Mouse (Mus musculus): Measurements from ENCODE around the gene Dnaja3. TPM values are rescaled to one million over a fixed set of nuclear protein-coding genes. Genes with fewer than 3 reads are reported as not detected.
"Not testable (repeated sequence)": the region's sequence is repeated elsewhere in the genome, so short reads cannot be mapped to it uniquely, and the experiment has no call there.

Gene Dnaja3
- total RNA-seq, 2 experiments from 2014 or later = 61.5 to 64.2 TPM

DNA sequence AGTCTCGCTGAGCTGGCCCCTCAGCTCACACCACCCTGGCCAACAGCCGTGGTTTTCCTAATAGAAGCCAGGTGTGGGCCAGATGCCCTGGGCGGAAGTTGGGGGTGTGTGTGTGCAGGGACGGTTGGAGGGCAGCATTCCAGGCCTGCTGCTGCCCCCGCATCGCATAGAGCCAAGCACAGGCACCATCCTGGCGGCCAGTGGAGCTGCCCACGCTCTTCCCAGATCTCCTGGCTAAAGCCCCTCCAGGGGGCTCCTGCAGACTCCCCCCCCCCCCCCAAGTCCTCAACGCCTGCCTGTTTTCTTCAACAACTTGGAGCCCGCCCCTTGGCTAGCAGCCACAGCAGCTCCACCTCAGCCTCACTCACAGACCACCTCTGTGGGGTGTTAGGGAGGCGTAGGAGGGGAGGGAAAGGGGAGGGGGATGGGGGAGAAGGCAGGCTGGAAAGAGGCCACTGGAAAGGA, 19.0 kb downstream of the Dnaja3 start:
- DNase-seq (ENCODE audit: low spot score in 2 of 2) = peak; percentile 66 to 73

DNA sequence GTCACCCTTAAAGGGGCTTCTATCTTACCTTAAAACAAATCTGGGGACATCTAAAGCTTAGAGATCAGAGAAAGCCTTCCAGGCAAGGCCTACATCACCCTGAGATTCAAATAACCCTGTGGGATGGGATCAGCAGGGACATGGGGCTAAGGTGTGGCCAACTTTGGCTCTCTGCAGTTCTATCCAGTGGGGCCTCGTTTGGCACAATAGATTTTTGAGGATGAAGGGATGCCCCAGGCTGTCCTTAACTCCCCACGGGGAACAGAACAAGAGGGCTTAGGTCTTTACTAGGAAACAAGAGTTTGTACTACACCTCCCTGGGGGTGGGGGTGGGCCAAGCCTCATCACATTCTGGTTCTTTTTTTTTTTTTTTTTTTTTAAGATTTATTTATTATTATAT, 19.5 kb downstream of the Dnaja3 start:
- DNase-seq (ENCODE audit: low spot score in 2 of 2) = no peak

DNA sequence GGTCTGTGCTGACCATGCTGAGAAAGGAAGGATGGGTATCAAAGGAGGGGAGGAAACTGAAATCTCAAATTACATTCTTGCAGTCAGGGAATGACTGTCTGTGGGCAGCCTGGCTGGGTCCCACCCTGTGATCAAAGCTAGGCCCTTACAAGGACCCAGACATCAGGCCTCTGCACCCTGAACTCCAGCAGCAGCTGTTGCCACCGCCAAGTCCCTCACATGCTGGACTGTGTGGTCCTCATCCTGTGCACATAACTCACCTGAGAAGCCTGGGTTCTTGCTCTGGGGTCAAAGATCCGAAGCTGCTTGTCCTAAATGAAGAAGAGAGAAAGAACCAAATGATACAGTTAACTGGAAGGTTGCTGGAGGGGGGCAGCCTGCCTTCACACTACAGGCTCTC, 21.8 kb downstream of the Dnaja3 start:
- DNase-seq (ENCODE audit: low spot score in 2 of 2) = no peak

DNA sequence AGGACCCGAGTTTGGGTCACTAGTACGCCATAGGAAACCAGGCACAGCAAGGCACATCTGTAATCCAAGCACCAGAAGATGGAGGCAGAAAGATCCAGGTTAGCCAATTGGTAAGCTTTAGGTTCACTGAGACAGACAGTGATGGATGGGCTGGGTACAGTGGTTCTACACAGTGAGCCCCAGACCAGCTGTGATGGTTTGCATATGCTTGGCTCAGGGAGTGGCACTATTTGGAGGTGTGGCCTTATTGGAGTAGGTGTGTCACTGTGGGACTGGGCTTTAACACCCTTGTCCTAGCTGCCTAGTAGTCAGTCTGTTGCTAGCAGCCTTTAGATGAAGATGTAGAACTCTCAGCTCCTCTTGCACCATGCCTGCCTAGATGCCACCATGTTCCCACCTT, 24.0 kb downstream of the Dnaja3 start:
- no peak for DNase-seq (ENCODE audit: low spot score in 2 of 2)

DNA sequence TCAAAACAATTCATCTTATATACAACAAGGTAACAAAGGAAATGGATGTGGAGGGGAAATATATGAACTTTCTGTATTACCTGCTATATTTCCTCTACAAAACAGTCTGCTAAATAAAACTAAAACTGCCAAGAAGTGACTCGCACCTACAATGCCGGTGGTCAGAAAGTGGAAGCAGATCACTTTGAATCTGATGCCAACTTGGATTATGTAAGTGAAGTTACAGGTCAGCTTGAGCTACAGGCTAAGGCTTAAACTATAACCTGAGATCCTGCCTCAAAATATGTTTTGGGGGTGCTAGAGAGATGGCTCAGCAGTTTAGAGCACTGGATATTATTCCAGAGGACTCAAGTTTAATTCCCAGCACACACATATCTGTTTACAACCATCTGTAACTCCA, 25.9 kb downstream of the Dnaja3 start:
- DNase-seq (ENCODE audit: low spot score in 2 of 2) = no peak

DNA sequence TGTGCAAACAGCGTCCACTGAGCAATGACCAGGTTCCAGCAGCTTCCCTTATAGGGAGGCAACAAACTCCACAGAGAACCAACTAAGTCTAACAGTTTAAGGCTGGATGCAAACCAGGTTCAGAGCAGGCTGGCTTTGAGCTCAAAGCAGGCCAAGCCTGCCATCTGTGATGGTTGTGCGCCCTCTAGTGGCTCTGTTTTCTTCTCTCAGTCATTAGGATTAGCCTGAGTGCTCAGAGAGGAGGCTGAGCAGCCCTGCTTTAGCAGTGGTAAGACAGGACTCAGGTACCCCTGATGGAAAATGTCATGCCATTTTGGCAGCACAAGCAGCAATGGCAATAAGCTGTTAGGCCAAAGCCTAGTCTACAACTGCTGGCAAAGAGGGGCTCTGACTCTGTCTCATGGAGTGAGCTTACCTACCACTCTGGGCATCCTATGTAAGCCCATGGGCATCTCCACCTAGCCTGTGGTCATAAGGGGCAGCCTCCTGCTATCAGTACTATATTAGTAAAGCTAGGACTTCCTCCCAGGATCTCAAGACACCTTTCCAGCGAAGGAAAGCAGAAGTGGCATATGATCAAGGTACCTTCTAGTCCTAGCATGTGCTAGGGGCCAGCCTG, 27.5 kb downstream of the Dnaja3 start:
- peak; percentile 88 to 97 for DNase-seq (ENCODE audit: low spot score in 2 of 2)

DNA sequence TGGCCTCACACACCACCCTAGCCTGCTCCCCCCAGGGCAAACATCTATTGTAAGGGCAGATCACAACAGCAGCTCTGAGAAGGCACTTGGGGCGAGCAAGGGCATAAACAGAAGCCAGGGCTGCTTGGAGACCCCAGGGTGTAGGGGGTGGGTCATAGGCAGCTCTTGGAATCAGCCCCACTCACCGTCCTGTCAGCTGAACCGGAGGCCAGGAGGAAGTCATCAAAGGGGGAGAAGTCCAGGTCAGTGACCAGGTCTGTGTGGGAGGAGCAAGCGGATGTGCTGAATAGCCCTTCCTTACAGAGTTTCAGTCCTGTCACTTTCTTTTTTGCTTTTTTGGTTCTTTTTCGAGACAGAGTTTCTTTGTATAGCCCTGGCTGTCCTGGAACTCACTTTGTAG, 30.5 kb downstream of the Dnaja3 start:
- DNase-seq (ENCODE audit: low spot score in 2 of 2) = no peak

DNA sequence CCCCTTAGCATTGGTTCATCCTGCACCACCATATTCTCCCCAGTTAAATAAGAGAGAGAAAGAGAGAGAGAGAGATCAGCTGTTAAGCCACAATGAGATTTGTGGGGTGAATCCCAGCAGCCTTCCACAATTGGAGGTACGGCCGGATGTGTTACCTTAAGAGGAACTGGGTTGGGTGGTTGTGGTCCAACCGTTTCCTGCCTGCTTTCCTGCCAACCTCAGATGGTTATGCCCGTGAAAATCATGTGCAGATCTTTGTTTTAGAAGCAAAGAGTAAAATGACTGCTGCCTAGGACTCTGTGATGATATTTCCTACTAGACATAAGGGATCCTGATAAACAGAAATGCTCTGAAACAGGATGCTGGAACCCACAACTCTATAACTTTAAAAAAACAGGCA, 34.3 kb downstream of the Dnaja3 start:
- no peak for DNase-seq (ENCODE audit: low spot score in 2 of 2)

DNA sequence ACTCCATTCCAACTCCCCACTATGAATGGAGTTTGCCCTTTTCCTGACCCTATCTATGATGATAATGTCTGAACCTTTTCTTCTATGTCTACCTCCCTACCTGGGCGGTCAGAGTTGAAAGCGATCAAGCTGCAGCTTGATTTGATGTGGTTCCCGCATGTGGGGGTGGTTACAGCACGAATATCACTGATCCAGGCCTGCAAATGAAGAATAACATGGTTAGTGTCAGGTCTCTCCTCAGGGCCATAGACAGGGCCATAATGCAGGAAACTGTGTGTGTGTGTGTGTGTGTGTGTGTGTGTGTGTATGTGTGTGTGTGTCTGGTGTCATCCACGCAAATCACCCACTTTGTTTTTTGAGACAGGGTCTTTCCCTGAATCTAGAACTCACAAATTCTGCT, 37.0 kb downstream of the Dnaja3 start:
- DNase-seq (ENCODE audit: low spot score in 2 of 2) = no peak

DNA sequence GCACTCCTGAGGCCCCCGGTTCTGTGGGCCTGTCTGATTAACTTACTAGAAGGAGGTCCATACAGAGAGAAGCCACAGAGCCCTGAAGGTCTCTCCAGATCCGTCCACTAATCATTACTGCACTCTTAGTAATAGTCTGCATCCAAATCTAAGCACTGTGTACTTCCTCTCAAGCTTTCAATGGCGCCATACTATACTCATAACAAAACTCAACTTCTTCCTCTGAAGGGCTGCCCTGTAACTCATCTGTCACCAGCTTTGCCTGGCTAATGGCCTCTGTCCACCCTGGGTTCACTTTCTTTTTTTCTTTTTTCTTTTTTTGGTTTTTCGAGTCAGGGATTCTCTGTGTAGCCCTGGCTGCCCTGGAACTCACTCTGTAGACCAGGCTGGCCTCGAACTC, 38.3 kb downstream of the Dnaja3 start:
- no peak for DNase-seq (ENCODE audit: low spot score in 2 of 2)

DNA sequence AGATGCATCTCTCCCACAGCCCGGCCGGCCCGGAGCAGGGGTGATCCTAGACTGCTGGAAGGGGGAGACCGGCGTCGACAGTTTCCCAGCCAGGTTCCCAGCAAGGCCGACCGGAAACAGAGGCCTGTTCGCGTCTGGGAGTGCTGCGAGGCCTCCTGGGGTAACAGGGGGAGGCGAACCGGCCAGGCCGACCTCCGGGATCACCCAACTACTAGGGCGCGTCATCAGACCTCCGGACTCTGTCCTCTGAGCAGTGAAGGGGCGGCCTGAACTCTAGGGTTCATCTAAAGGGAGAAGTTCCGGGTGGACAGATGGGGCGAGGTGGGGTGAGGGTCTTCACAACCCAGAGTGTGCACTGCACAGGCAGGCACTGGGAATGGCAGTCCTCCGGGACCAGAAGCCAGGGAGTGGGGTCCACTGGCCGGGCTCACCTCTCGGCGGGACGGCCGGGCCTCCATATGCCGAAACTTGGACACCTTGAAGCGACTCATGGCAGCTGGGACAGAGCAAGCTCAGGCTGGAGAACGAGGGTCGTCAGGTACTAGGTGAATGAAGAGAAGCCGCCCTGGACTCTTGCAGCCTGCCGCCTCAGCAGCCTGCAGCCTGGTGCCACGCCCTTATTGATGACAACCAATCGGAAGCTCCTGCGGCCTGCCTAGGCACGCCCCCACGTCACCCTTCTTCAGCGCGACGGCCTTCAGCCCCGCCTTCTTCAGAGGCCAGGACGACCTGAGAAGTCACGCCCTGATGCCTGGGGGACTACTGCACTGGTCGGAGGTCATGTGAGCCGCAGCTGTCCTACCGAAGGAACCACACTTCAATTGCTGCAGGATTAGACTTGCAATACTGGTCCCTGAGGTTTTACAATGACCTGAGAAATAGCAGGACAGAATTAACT, 39.6 kb downstream of the Dnaja3 start, which contains the start of gene Coro7:
Gene Coro7 (minus strand): TSS at position 657 of the 898 bp plus-strand sequence.
- DNase-seq (ENCODE audit: low spot score in 2 of 2) = peak; percentile 86 to 90

DNA sequence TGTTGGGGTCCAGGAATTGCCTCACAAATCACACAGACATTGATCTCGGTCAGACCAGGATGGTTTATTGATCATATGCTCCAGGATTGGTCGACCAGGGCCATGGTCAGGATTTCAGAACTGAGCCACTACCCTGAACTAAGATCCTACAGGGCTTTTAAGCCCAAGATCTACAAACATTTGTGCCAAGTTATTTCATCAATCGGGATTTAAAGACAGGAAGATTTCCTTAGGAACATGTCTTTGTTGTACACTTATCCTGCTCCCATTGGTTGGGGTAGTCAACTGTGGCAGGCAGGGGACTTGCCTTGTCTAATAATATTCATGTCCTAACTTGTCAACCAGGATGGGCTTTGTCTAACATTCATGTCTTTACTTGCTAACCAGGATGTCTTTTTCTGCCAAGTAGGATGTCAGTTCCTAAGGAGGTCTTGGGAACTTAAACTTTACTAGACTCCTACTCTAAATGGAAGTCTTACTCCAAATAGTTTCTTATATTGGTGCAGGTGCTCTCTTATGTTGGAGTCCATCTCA, 41.2 kb downstream of the Dnaja3 start:
- DNase-seq (ENCODE audit: low spot score in 2 of 2) = not testable (repeated sequence)

DNA sequence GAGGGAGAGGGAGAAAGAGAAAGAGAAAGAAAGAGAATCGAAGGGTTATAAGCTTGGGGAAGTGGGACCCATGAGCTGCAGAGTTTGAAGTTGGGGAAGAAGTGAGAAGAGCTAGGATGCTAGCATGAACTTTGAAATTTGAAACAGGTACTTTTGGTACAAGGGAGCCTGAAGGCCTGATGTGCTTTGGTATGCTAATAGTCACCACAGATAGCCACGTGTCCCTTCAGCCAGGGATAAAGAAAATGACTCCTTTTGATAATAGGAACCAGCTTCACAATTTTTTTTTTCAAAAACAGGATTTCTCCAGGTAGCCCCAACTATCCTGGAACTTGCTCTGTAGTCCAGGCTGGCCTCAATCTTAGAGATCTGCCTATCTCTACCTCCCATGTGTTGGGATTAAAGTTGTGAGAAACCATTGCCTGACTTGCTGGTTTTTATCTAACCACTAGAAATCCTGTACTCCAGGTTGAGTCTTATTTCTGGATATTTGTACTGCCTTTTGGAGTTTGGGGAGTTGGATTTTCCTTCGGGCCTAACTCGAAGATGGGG, 42.9 kb downstream of the Dnaja3 start:
- DNase-seq (ENCODE audit: low spot score in 2 of 2) = no peak

DNA sequence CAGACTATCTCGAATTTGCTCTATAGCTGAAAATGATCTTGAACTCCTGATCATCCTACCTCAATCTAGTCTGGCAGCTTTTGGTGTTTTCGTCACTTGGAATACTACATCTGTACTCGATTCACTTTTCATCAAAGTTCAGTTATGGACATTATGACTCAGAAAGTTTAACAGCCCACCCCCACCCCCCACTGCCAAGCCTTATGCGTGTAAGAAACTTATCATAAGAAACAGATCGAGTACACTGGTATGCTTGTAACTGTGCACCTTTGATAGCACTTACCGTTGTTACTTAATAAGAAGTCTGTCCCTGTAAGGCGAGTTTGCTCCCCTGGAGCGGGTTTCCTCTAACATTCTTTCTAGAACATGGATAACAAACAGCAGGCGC, 43.4 kb downstream of the Dnaja3 start:
- DNase-seq (ENCODE audit: low spot score in 2 of 2) = no peak

DNA sequence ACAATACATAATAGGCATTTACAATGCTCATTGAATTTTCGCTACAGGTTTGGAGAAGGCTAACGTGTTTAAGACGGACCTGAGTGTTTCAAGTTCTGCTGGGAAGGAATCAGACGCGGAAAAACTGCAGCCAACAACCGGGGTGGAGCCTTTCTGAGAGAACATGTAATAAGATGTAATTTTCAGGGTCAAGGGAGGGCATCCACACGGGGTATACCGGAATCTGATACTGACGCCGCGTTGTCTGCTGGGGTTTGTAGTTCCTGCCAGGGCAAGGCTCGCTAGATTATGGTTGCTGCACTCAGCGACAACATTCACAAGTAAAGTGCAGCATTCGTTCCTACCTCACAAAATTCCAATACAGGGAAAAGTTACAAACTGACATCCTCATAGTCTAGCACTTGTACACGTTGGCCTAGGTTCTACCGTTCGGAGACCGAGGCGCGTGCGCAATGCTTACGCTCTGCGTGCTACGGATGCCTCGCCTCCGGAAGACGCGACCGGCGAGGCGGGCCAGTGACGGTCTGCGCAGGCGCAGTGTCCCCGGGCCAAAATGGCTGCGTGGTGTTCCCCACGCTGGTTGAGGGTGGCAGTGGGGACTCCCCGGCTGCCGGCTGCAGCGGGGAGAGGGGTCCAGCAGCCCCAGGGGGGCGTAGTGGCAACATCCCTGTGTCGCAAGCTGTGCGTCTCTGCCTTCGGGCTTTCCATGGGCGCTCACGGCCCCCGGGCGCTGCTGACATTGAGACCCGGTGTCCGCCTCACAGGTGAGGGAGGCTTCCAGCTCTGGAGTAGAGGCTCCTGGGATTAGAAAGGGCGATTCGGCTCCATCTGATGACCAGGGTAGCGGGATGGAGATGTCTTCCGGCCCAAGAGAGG, 44.0 kb downstream of the Dnaja3 start:
- peak; percentile 97 to 98 for DNase-seq (ENCODE audit: low spot score in 2 of 2)

DNA sequence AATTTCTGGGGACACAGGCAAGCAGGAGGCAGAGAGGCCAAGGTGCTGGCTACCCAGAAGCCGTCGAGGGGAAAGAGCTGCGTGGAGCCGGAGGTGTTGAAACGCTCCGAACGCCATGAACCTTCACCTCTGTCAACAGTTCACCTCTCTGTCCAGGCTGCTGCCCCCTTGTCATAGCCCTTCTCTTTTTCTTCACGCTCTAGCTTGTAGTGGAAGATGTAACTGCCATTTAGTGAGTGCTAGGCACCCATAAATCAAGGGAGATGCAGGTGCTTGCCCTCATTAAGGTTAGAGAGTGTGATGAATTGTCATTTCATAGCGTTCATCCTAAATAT, 44.6 kb downstream of the Dnaja3 start:
- DNase-seq (ENCODE audit: low spot score in 2 of 2) = no peak

DNA sequence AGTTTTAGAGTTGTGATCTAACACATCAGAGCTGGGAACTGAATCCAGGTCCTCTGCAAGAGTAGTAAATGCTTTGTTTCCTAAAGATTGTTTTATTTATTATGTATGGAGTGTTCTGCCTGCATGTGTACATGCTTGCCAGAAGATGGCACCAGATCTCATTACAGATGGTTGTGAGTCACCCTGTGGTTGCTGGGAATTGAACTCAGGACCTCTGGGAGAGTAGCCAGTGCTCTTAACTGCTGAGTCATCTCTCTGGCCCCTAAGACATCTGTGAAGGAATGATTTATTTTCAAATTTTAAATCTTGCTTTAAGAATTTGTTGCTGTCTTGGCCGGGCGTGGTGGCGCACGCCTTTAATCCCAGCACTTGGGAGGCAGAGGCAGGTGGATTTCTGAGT, 49.6 kb downstream of the Dnaja3 start:
- DNase-seq (ENCODE audit: low spot score in 2 of 2) = not testable (repeated sequence)

DNA sequence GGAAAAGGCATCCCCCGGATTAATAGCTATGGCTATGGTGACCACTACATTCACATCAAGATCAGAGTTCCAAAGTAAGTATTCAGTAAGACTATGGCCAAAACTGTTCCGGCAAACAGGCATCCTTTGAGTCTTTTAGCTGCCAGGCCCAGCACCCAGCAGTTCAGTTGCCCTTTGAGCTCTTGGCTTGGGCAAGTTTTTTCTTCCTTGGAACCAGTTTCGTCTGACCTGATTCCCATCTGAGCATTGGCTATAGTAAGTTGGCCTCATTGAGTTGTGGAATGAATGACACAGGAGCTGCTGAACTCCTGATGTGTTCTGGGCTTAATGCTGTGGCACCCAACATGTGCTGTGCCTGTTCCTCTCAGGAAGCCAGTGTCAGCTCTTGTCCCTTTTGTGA, 61.4 kb downstream of the Dnaja3 start:
- DNase-seq (ENCODE audit: low spot score in 2 of 2) = no peak

DNA sequence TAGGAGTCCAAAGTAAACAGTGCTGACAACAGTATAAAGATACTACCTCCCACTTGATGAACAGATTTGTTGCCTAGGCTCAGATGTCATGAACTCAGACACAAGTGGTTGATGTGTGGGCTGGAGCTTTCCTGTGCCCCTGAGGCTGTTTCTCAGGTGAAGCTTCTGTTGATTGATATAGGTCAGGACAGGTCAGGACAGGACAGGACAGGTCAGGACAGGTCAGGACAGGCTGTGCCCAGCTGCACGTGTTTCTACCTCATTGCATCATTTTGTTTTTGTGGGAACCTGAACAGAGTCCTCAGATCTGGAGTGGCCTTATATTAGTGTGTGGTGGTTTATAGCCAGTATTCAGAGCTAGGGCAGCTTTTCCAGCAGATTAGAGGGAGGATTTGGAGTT, 62.9 kb downstream of the Dnaja3 start:
- no peak for DNase-seq (ENCODE audit: low spot score in 2 of 2)

DNA sequence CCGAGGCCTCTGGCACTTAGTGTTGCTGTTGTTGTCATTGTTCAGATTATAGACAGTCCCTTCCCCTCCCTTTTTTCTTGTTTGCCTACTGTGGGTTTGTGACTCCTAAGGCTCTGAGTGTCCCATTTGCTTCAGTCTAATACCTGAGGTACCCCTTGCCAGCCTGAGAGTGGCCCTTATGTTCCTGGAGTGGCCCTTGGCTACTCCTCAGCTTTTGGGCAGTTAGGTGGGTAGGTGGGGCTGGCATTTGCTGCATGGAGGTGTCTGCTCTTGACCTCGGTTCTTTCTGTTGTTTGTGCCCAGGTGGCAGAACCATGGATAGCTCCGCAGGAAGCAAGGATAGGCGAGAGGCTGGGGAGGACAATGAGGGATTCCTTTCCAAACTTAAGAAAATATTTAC, 65.8 kb downstream of the Dnaja3 start:
- no peak for DNase-seq (ENCODE audit: low spot score in 2 of 2)

DNA sequence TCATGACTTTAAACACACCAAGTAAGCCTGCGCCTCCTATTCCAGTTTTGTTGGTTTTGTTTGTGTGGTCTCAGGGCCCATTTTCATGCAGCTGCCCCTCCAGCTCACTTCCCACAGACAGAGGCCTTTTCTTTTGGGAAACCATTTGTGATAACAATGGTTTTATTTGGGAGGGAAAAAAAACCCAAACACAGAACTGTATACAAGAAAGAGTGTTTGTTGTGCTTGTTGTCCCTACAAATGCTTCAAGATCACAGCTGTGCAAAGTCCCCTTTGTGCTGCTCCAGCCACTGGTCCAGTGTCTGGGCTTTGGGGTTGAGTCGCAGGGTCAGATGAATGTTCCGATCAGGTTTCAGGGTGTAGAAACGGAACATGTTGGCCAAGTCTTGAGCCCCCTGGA, 71.4 kb downstream of the Dnaja3 start:
- DNase-seq (ENCODE audit: low spot score in 2 of 2) = no peak

All from left cerebral cortex, adult 18-20 months (tissue).